Mouse (Mus musculus) left cerebral cortex, adult 8-10 months (tissue): ENCODE data around the gene Pes1. TPM values are rescaled to one million over a fixed set of nuclear protein-coding genes. Genes with fewer than 3 reads are reported as not detected.

Source experiments
- DNase-seq, 2 experiments: peaks; one replicate each; pipeline ENCODE4 v3.0.0; 2022; ENCODE audit warnings: low spot score in 2 of 2
- total RNA-seq, 4 experiments: library from RNA; stranded (reverse); gene quantifications; 2 replicates each; pipeline ENCODE4 v1.2.4; 2022

Gene Pes1
- total RNA-seq, 4 experiments from 2014 or later, result 38.5 to 47.9 (median 41.2) TPM

GRCm38 (mm10) chr11:3963155-3963554 is 620 bp upstream of the Pes1 start:
- DNase-seq, result no peak

GRCm38 (mm10) chr11:3964416-3965172 is 819 bp downstream of the Pes1 start:
- DNase-seq, result no peak

- no peak for DNase-seq
Observed at GRCm38 (mm10) chr11:3969837-3970236, 6.1 kb downstream of the Pes1 start.

- DNase-seq, result no peak
Observed at GRCm38 (mm10) chr11:3970361-3970760, 6.6 kb downstream of the Pes1 start.

GRCm38 (mm10) chr11:3973081-3973480 is 9.3 kb downstream of the Pes1 start:
- DNase-seq, result no peak

- DNase-seq, result peak in 1 of 2 experiments; percentile 36
Observed at GRCm38 (mm10) chr11:3974311-3974710, 10.5 kb downstream of the Pes1 start.

- no peak for DNase-seq
Observed at GRCm38 (mm10) chr11:3976678-3977077, 12.9 kb downstream of the Pes1 start, which contains the start of gene 4930556J24Rik. 4930556J24Rik (minus strand) TSS chr11:3976778.

- no peak for DNase-seq
Observed at GRCm38 (mm10) chr11:3978421-3978820, 14.6 kb downstream of the Pes1 start.

GRCm38 (mm10) chr11:3981536-3981935 is 17.8 kb downstream of the Pes1 start:
- DNase-seq, result no peak

GRCm38 (mm10) chr11:3982275-3983209 is 18.8 kb downstream of the Pes1 start:
- DNase-seq, result no peak

- peak in 1 of 2 experiments; percentile 51 for DNase-seq
Observed at GRCm38 (mm10) chr11:3983291-3983862, 19.6 kb downstream of the Pes1 start, which contains the start of gene Gal3st1. Gal3st1 (plus strand) TSS chr11:3983636.

GRCm38 (mm10) chr11:3983863-3984745 is 20.3 kb downstream of the Pes1 start:
- no peak for DNase-seq

- no peak for DNase-seq
Observed at GRCm38 (mm10) chr11:3989748-3990147, 26.0 kb downstream of the Pes1 start.

- DNase-seq, result no peak
Observed at GRCm38 (mm10) chr11:3993132-3993531, 29.4 kb downstream of the Pes1 start.

GRCm38 (mm10) chr11:3993914-3994313 is 30.1 kb downstream of the Pes1 start:
- no peak for DNase-seq

GRCm38 (mm10) chr11:3995511-3995910 is 31.7 kb downstream of the Pes1 start:
- DNase-seq, result no peak

- DNase-seq, result no peak
Observed at GRCm38 (mm10) chr11:3996840-3997239, 33.1 kb downstream of the Pes1 start.

GRCm38 (mm10) chr11:3997978-3998720 is 34.4 kb downstream of the Pes1 start:
- DNase-seq, result no peak

- DNase-seq, result no peak
Observed at GRCm38 (mm10) chr11:3999547-3999946, 35.8 kb downstream of the Pes1 start.

GRCm38 (mm10) chr11:4001603-4002002 is 37.8 kb downstream of the Pes1 start:
- peak in 1 of 2 experiments; percentile 66 for DNase-seq
